Mouse (Mus musculus) embryonic facial prominence, embryonic 14.5 days (tissue): ENCODE results near the gene Sgip1. TPM values are rescaled to one million over a fixed set of nuclear protein-coding genes. Genes with fewer than 3 reads are reported as not detected.

Experiments
- ATAC-seq: fragments of 200-750 bp; cut with Nextera tagmentation; 2 replicates; pipeline ENCODE4 v1.8.0; 2017; ENCODE audit warnings: low read depth, moderate number of reproducible peaks, moderate TSS enrichment
- DNase-seq: peaks from one replicate; pipeline ENCODE4 v3.0.0-alpha.2; 2015; ENCODE audit warnings: low spot score
- H3K27ac ChIP-seq: fragments of 300-500 bp; sonication (generic); replicated peaks from 2 replicates; pipeline ENCODE4 v1.5.1; 2014; ENCODE audit warnings: low read depth, mild to moderate bottlenecking, low read length, moderate library complexity
- H3K27me3 ChIP-seq: fragments of 300-500 bp; sonication (generic); replicated peaks from 2 replicates; pipeline ENCODE4 v1.6.1; 2014; ENCODE audit warnings: low read length; ENCODE audit not compliant: control insufficient read depth, insufficient read depth
- H3K36me3 ChIP-seq: fragments of 300-500 bp; sonication (generic); 2 replicates; pipeline ENCODE4 v1.6.1; 2014; ENCODE audit warnings: low read length, mixed read lengths; ENCODE audit not compliant: control insufficient read depth, insufficient read depth
- H3K4me1 ChIP-seq: fragments of 300-500 bp; sonication (generic); 2 replicates; pipeline ENCODE4 v1.6.1; 2014; ENCODE audit warnings: antibody characterized with exemption, low read length; ENCODE audit not compliant: control insufficient read depth, insufficient read depth
- H3K4me2 ChIP-seq: fragments of 300-500 bp; sonication (generic); 2 replicates; pipeline ENCODE4 v1.6.1; 2014; ENCODE audit warnings: low read depth, mild to moderate bottlenecking, low read length, moderate library complexity, mixed read lengths
- H3K4me3 ChIP-seq: fragments of 300-500 bp; sonication (generic); 2 replicates; pipeline ENCODE4 v1.5.1; 2014; ENCODE audit warnings: low read depth, mild to moderate bottlenecking, low read length
- H3K9ac ChIP-seq: fragments of 300-500 bp; sonication (generic); 2 replicates; pipeline ENCODE4 v1.6.1; 2014; ENCODE audit warnings: low read depth, mild to moderate bottlenecking, low read length, moderate library complexity, mixed read lengths
- H3K9me3 ChIP-seq: fragments of 300-500 bp; sonication (generic); 2 replicates; pipeline ENCODE4 v1.6.1; 2016; ENCODE audit warnings: low read length; ENCODE audit not compliant: control insufficient read depth
- WGBS: fragments of 180-500 bp; shearing (Covaris S2); extraction: QIAGEN DNeasy Blood & Tissue Kit; methylation state at CpG from one replicate; pipeline ENCODE4 v1.1.7; 2014; 5-methylcytosine and 5-hydroxymethylcytosine counted together
- polyA plus RNA-seq: library from polyadenylated mRNA; unstranded; fragments of >200 nt; fragmentation: Nextera tagmentation; extraction: Ambion mirVana; gene quantifications from 2 replicates; pipeline ENCODE4 v1.2.1, GENCODE M21; 2014

Sgip1 gene
- polyA plus RNA-seq, 1 experiment from 2014 or later: 4.0 TPM

- Histone ChIP-seq H3K4me3 (no peak overlapping the region), H3K27ac (no peak overlapping the region), H3K9me3 (no peaks in the 10 kb centered on the region), H3K4me1 (no peaks in the 10 kb centered on the region), H3K9ac (no peak overlapping the region), H3K4me2 (no peak overlapping the region), H3K27me3 (no peaks in the 10 kb centered on the region), H3K36me3 (no peaks in the 10 kb centered on the region)
- WGBS: 66% methylated on average over 10 of the region's 10 CpGs
- DNase-seq: no peak
- ATAC-seq: no peak; the same call in 1 of the 2 replicates
Observed at GRCm38 (mm10) chr4:102854928-102855892, 114.1 kb downstream of the Sgip1 start.

GRCm38 (mm10) chr4:102856086-102856485 lies 115.0 kb downstream of the Sgip1 start:
- DNase-seq: no peak
- Histone ChIP-seq H3K4me2 (no peak overlapping the region), H3K9me3 (no peaks in the 10 kb centered on the region), H3K36me3 (no peaks in the 10 kb centered on the region), H3K4me1 (no peaks in the 10 kb centered on the region), H3K27me3 (no peaks in the 10 kb centered on the region), H3K27ac (no peak overlapping the region), H3K4me3 (no peak overlapping the region), H3K9ac (no peak overlapping the region)
- no peak for ATAC-seq
- WGBS: 51% methylated on average over 7 of the region's 7 CpGs

GRCm38 (mm10) chr4:102859259-102860194 lies 118.4 kb downstream of the Sgip1 start:
- no peaks in the 10 kb centered on the region for H3K27me3 ChIP-seq
- DNase-seq (no peak), ATAC-seq (no peak)
- no peaks in the 10 kb centered on the region for H3K4me1 ChIP-seq
- no peak overlapping the region for H3K9ac ChIP-seq
- H3K4me3 ChIP-seq: no peak overlapping the region
- no peaks in the 10 kb centered on the region for H3K36me3 ChIP-seq
- no peak overlapping the region for H3K4me2 ChIP-seq
- H3K9me3 ChIP-seq: no peaks in the 10 kb centered on the region
- no peak overlapping the region for H3K27ac ChIP-seq
- WGBS: 88% methylated on average over 15 of the region's 15 CpGs

GRCm38 (mm10) chr4:102862751-102863710 lies 121.9 kb downstream of the Sgip1 start:
- ATAC-seq: no peak
- no peak overlapping the region for H3K9ac ChIP-seq
- no peaks in the 10 kb centered on the region for H3K36me3 ChIP-seq
- no peaks in the 10 kb centered on the region for H3K4me1 ChIP-seq
- no peak overlapping the region for H3K4me3 ChIP-seq
- H3K27ac ChIP-seq: no peak overlapping the region
- no peak for DNase-seq
- H3K9me3 ChIP-seq: no peaks in the 10 kb centered on the region
- H3K4me2 ChIP-seq: no peak overlapping the region
- H3K27me3 ChIP-seq: no peaks in the 10 kb centered on the region
- 77% methylated on average over 15 of the region's 15 CpGs for WGBS

GRCm38 (mm10) chr4:102866531-102866930 lies 125.4 kb downstream of the Sgip1 start:
- DNase-seq (no peak), ATAC-seq (no peak)
- no peaks in the 10 kb centered on the region for H3K27me3 ChIP-seq
- no peaks in the 10 kb centered on the region for H3K9me3 ChIP-seq
- H3K9ac ChIP-seq: no peak overlapping the region
- H3K4me2 ChIP-seq: no peak overlapping the region
- H3K27ac ChIP-seq: no peak overlapping the region
- no peaks in the 10 kb centered on the region for H3K4me1 ChIP-seq
- 87% methylated on average over 3 of the region's 3 CpGs for WGBS
- H3K36me3 ChIP-seq: no peaks in the 10 kb centered on the region
- H3K4me3 ChIP-seq: no peak overlapping the region

- Histone ChIP-seq H3K4me2 (no peak overlapping the region), H3K9ac (no peak overlapping the region), H3K4me3 (no peak overlapping the region), H3K4me1 (no peaks in the 10 kb centered on the region), H3K27ac (no peak overlapping the region), H3K9me3 (0 out of 2 replicates have a peak, but pooled peaks cover 3% of the 10 kb centered on the region), H3K27me3 (no peaks in the 10 kb centered on the region), H3K36me3 (0 out of 2 replicates have a peak, but pooled peaks cover 7% of the 10 kb centered on the region)
- no peak for ATAC-seq
- no peak for DNase-seq
- 64% methylated on average over 4 of the region's 4 CpGs for WGBS
Observed at GRCm38 (mm10) chr4:102871274-102871673, 130.2 kb downstream of the Sgip1 start.

GRCm38 (mm10) chr4:102883142-102883541 lies 142.0 kb downstream of the Sgip1 start:
- H3K4me2 ChIP-seq: no peak overlapping the region
- H3K9ac ChIP-seq: no peak overlapping the region
- H3K4me1 ChIP-seq: no peaks in the 10 kb centered on the region
- ATAC-seq: no peak
- DNase-seq: no peak
- no peak overlapping the region for H3K27ac ChIP-seq
- 92% methylated on average over 3 of the region's 3 CpGs for WGBS
- no peak overlapping the region for H3K4me3 ChIP-seq
- H3K9me3 ChIP-seq: no peaks in the 10 kb centered on the region
- H3K27me3 ChIP-seq: no peaks in the 10 kb centered on the region
- no peaks in the 10 kb centered on the region for H3K36me3 ChIP-seq

- Histone ChIP-seq H3K27me3 (no peaks in the 10 kb centered on the region), H3K4me1 (no peaks in the 10 kb centered on the region), H3K36me3 (no peaks in the 10 kb centered on the region), H3K4me3 (no peak overlapping the region), H3K9me3 (no peaks in the 10 kb centered on the region), H3K27ac (no peak overlapping the region), H3K9ac (no peak overlapping the region), H3K4me2 (no peak overlapping the region)
- ATAC-seq (no peak), DNase-seq (no peak)
- WGBS: 89% methylated on average over 4 of the region's 4 CpGs
Observed at GRCm38 (mm10) chr4:102884228-102884627, 143.1 kb downstream of the Sgip1 start.
